In genomic region chr10:13552646-13553497, GRCm38 (mm10) we compare ENCODE assay signal across 8 mouse cellular contexts. TPM values are rescaled to one million over a fixed set of nuclear protein-coding genes. Genes with fewer than 3 reads are reported as not detected.
DNase-seq lines count a peak whose midpoint lies in the region; ATAC-seq and TF ChIP-seq lines count a peak whose summit lies in the region.

Gene Adat2, plus strand, starts transcription at chr10:13552894.
Gene Pex3, minus strand, starts transcription at chr10:13553142.

- no peaks in the 10 kb centered on the region for H3K9me3 ChIP-seq in heart, embryonic 15.5 days (replicated peaks)
- no peaks in the 10 kb centered on the region for H3K9me3 ChIP-seq in liver, embryonic 14.5 days (ENCODE audit: control insufficient read depth, low read length)
- H3K9me3 ChIP-seq in neural tube, embryonic 11.5 days (ENCODE audit: control insufficient read depth, low read length), result no peaks in the 10 kb centered on the region
- no peaks in the 10 kb centered on the region for H3K9me3 ChIP-seq in stomach, postnatal 0 days (ENCODE audit: control insufficient read depth, low read length)

- H3K4me1 ChIP-seq in brown adipose tissue, adult 24 weeks (ENCODE audit: control insufficient read depth, insufficient read depth, insufficient read length, low read length), result no peaks in the 10 kb centered on the region; the same call in 1 of the 2 replicates
- peaks cover 11% of the 10 kb centered on the region for H3K4me1 ChIP-seq in heart, embryonic 15.5 days (replicated peaks)
- H3K4me1 ChIP-seq in liver, embryonic 14.5 days (replicated peaks; ENCODE audit: control insufficient read depth in 2 of 2, insufficient read depth in 2 of 2, low read length in 1 of 2), result peaks cover 0 to 4% of the 10 kb centered on the region in 2 experiments; a peak in 3 of 4 replicates
- H3K4me1 ChIP-seq in neural tube, embryonic 11.5 days (ENCODE audit: control insufficient read depth, insufficient read depth, low read length), result peaks cover 3% of the 10 kb centered on the region; the same call in 1 of the 2 replicates
- H3K4me1 ChIP-seq in stomach, postnatal 0 days (replicated peaks; ENCODE audit: control insufficient read depth, insufficient read depth), result no peaks in the 10 kb centered on the region

- no peak for TF ChIP-seq EP300 in liver, embryonic 14.5 days (IDR thresholded peaks at IDR 0.05; ENCODE audit: low read depth)
- no peak for TF ChIP-seq EP300 in stomach, postnatal 0 days (optimal IDR thresholded peaks at IDR 0.05)

- H3K36me3 ChIP-seq in heart, embryonic 15.5 days, result no peaks in the 10 kb centered on the region; the same call in 1 of the 2 replicates
- H3K36me3 ChIP-seq in liver, embryonic 14.5 days (replicated peaks; ENCODE audit: control insufficient read depth, insufficient read depth, low read depth), result no peaks in the 10 kb centered on the region
- no peaks in the 10 kb centered on the region for H3K36me3 ChIP-seq in neural tube, embryonic 11.5 days (ENCODE audit: control insufficient read depth, insufficient read depth, low read length)
- H3K36me3 ChIP-seq in stomach, postnatal 0 days (ENCODE audit: control insufficient read depth, insufficient read depth, low read length), result no peaks in the 10 kb centered on the region

- WGBS in heart, embryonic 15.5 days, result under 1% methylated on average over 51 of the region's 51 CpGs
- under 1% methylated on average over 51 of the region's 51 CpGs for WGBS in liver, embryonic 14.5 days (ENCODE audit: insufficient replicate concordance)
- under 1% methylated on average over 51 of the region's 51 CpGs for WGBS in neural tube, embryonic 11.5 days
- under 1% methylated on average over 42 of the region's 51 CpGs for WGBS in stomach, postnatal 0 days

- DNase-seq in CD4-positive, CD25-positive, alpha-beta regulatory T cell, adult 2 months (ENCODE audit: low read depth, low spot score), result peak; percentile 95
- peak; percentile 69 for DNase-seq in fibroblast of lung, adult 2 months (ENCODE audit: low read depth)
- peak; percentile 89 to 94 for DNase-seq in kidney, postnatal 25 days
- DNase-seq in liver, embryonic 14.5 days (ENCODE audit: low read depth in 3 of 3, low spot score in 3 of 3), result peak; percentile 83 to 86 (median 83)
- DNase-seq in neural tube, embryonic 11.5 days (ENCODE audit: low spot score), result peak; percentile 91
- peak; percentile 94 for DNase-seq in stomach, postnatal 0 days (ENCODE audit: low spot score)

- TF ChIP-seq CTCF in liver, embryonic 14.5 days (IDR thresholded peaks at IDR 0.05; ENCODE audit: low read depth), result peak; percentile 17; the same call in 1 of the 2 replicates
- peak; percentile 33 for TF ChIP-seq CTCF in stomach, postnatal 0 days (IDR thresholded peaks at IDR 0.05; ENCODE audit: low read depth)

- H3K4me3 ChIP-seq in brown adipose tissue, adult 24 weeks (ENCODE audit: insufficient read depth, low read depth, low read length), result peak within 1 kb of the TSS; percentile 86
- peak within 1 kb of the TSS; percentile 83 for H3K4me3 ChIP-seq in heart, embryonic 15.5 days
- H3K4me3 ChIP-seq in liver, embryonic 14.5 days (ENCODE audit: insufficient read depth in 1 of 2, low read depth in 2 of 2, low read length in 2 of 2), result peak within 1 kb of the TSS; percentile 88 to 98
- H3K4me3 ChIP-seq in neural tube, embryonic 11.5 days (ENCODE audit: low read depth, low read length), result peak within 1 kb of the TSS; percentile 62
- H3K4me3 ChIP-seq in stomach, postnatal 0 days (ENCODE audit: low read depth, low read length), result peak within 1 kb of the TSS; percentile 63

- H3K9ac ChIP-seq in heart, embryonic 15.5 days, result peak within 1 kb of the TSS; percentile 87
- peak within 1 kb of the TSS; percentile 79 for H3K9ac ChIP-seq in liver, embryonic 14.5 days (replicated peaks)
- peak within 1 kb of the TSS; percentile 75 for H3K9ac ChIP-seq in neural tube, embryonic 11.5 days (ENCODE audit: low read length)
- peak within 1 kb of the TSS; percentile 77 for H3K9ac ChIP-seq in stomach, postnatal 0 days (ENCODE audit: low read length)

- peak; percentile 95 for ATAC-seq in heart, embryonic 15.5 days (replicated peaks; ENCODE audit: insufficient number of reproducible peaks, insufficient read depth, low FRiP score, low read depth)
- ATAC-seq in liver, embryonic 14.5 days (ENCODE audit: insufficient read depth), result peak; percentile 96
- ATAC-seq in neural tube, embryonic 11.5 days (ENCODE audit: insufficient read depth, low FRiP score, low TSS enrichment), result peak; percentile 96
- peak; percentile 98 for ATAC-seq in stomach, postnatal 0 days (ENCODE audit: low FRiP score, low TSS enrichment)

- H3K27me3 ChIP-seq in heart, embryonic 15.5 days, result no peaks in the 10 kb centered on the region
- H3K27me3 ChIP-seq in liver, embryonic 14.5 days (ENCODE audit: control insufficient read depth, insufficient read depth, low read length), result no peaks in the 10 kb centered on the region
- H3K27me3 ChIP-seq in neural tube, embryonic 11.5 days (ENCODE audit: control insufficient read depth, insufficient read depth, low read length), result no peaks in the 10 kb centered on the region
- H3K27me3 ChIP-seq in stomach, postnatal 0 days (ENCODE audit: control insufficient read depth, insufficient read depth, low read length), result no peaks in the 10 kb centered on the region

- H3K27ac ChIP-seq in brown adipose tissue, adult 24 weeks (replicated peaks; ENCODE audit: low read depth, low read length), result peak within 1 kb of the TSS; percentile 68
- peak within 1 kb of the TSS; percentile 83 for H3K27ac ChIP-seq in heart, embryonic 15.5 days
- H3K27ac ChIP-seq in liver, embryonic 14.5 days, result peak within 1 kb of the TSS; percentile 74
- H3K27ac ChIP-seq in neural tube, embryonic 11.5 days (ENCODE audit: low read depth, low read length), result no peak within 1 kb of the TSS
- H3K27ac ChIP-seq in stomach, postnatal 0 days (replicated peaks), result peak within 1 kb of the TSS; percentile 82

- peak within 1 kb of the TSS; percentile 76 for H3K4me2 ChIP-seq in heart, embryonic 15.5 days
- H3K4me2 ChIP-seq in liver, embryonic 14.5 days (ENCODE audit: low read depth), result peak within 1 kb of the TSS; percentile 83
- peak within 1 kb of the TSS; percentile 47 for H3K4me2 ChIP-seq in neural tube, embryonic 11.5 days (ENCODE audit: low read depth)
- H3K4me2 ChIP-seq in stomach, postnatal 0 days (replicated peaks; ENCODE audit: low read depth), result peak within 1 kb of the TSS; percentile 66

RNA-seq across cellular contexts. Expression of gene Adat2, which starts in this region (rescaled TPM):
- polyA plus RNA-seq in brown adipose tissue, adult 24 weeks (2012; ENCODE audit: insufficient read depth, insufficient read length, missing spikeins), result 2.8 and 3.3 TPM in 2 replicates
- polyA plus RNA-seq in heart, embryonic 15.5 days (2015; fragmentation: Nextera tagmentation; extraction: Ambion mirVana), result 2.2 and 2.4 TPM in 2 replicates
- 2.4 and 4.0 TPM in 2 replicates for polyA plus RNA-seq in liver, embryonic 14.5 days (2012; rRNA removed)
- polyA plus RNA-seq in liver, embryonic 14.5 days (2014; fragmentation: Nextera tagmentation; extraction: Ambion mirVana), result 2.7 and 3.4 TPM in 2 replicates
- polyA plus RNA-seq in neural tube, embryonic 11.5 days (2014; fragmentation: Nextera tagmentation; extraction: Ambion mirVana), result 3.0 and 4.0 TPM in 2 replicates
- 3.9 and 4.3 TPM in 2 replicates for polyA plus RNA-seq in stomach, postnatal 0 days (2015; fragmentation: Nextera tagmentation; extraction: Ambion mirVana)

RNA-seq across cellular contexts. Expression of gene Pex3, which starts in this region (rescaled TPM):
- polyA plus RNA-seq in brown adipose tissue, adult 24 weeks (2012; ENCODE audit: insufficient read depth, insufficient read length, missing spikeins), result 51.4 and 80.3 TPM in 2 replicates
- 17.4 and 19.4 TPM in 2 replicates for polyA plus RNA-seq in heart, embryonic 15.5 days (2015; fragmentation: Nextera tagmentation; extraction: Ambion mirVana)
- 5.2 and 7.5 TPM in 2 replicates for polyA plus RNA-seq in liver, embryonic 14.5 days (2012; rRNA removed)
- polyA plus RNA-seq in liver, embryonic 14.5 days (2014; fragmentation: Nextera tagmentation; extraction: Ambion mirVana), result 10.6 and 13.8 TPM in 2 replicates
- polyA plus RNA-seq in neural tube, embryonic 11.5 days (2014; fragmentation: Nextera tagmentation; extraction: Ambion mirVana), result 30.0 and 30.9 TPM in 2 replicates
- polyA plus RNA-seq in stomach, postnatal 0 days (2015; fragmentation: Nextera tagmentation; extraction: Ambion mirVana), result 20.8 and 22.2 TPM in 2 replicates
